Mouse (Mus musculus) ES-E14 (cell line): ENCODE measurements around the gene Chchd6. TPM values are rescaled to one million over a fixed set of nuclear protein-coding genes. Genes with fewer than 3 reads are reported as not detected.

ENCODE experiments used
- DNase-seq: peaks from one replicate; pipeline ENCODE4 v3.0.0-alpha.2; 2013; ENCODE audit warnings: low read depth, low spot score
- H3K27ac ChIP-seq: 2 replicates; pipeline ENCODE4 v1.5.1; 2012; ENCODE audit warnings: low read depth, mild to moderate bottlenecking, low read length, moderate library complexity, mixed read lengths; ENCODE audit not compliant: poor library complexity, insufficient read depth, severe bottlenecking
- H3K36me3 ChIP-seq: 2 replicates; pipeline ENCODE4 v1.6.1; 2012; ENCODE audit warnings: mild to moderate bottlenecking, low read length, moderate library complexity, mixed read lengths; ENCODE audit not compliant: control insufficient read depth, poor library complexity, insufficient read depth, severe bottlenecking
- H3K4me1 ChIP-seq, 2 experiments: fragments of 150-350 bp in 1 of 2; sonication (generic) in 1 of 2; 2 replicates each; pipeline ENCODE4 v1.6.1; 2012; ENCODE audit warnings: low read length in 2 of 2, mild to moderate bottlenecking in 1 of 2, mixed read lengths in 1 of 2; ENCODE audit not compliant: control insufficient read depth in 2 of 2, insufficient read depth in 2 of 2, poor library complexity in 1 of 2
- H3K4me3 ChIP-seq, 2 experiments: fragments of 150-350 bp in 1 of 2; sonication (generic) in 1 of 2; 2 replicates each; pipeline ENCODE4 v1.5.1; 2012; ENCODE audit warnings: low read length in 2 of 2, low read depth in 1 of 2, mild to moderate bottlenecking in 1 of 2, mixed read lengths in 1 of 2; ENCODE audit not compliant: insufficient read depth in 1 of 2, poor library complexity in 1 of 2, severe bottlenecking in 1 of 2
- H3K9ac ChIP-seq: 2 replicates; pipeline ENCODE4 v1.6.1; 2012; ENCODE audit warnings: low read depth, mild to moderate bottlenecking, low read length, mixed read lengths; ENCODE audit not compliant: poor library complexity, insufficient read depth, severe bottlenecking
- H3K9me3 ChIP-seq: fragments of 150-350 bp; sonication (generic); 2 replicates; pipeline ENCODE4 v1.6.1; 2012; ENCODE audit warnings: low read depth, mild to moderate bottlenecking, low read length; ENCODE audit not compliant: control insufficient read depth, insufficient read depth
- CHD2 ChIP-seq: IDR thresholded peaks from 2 replicates; pipeline ENCODE4 v1.6.1; 2014; ENCODE audit warnings: mild to moderate bottlenecking, low read depth, low read length, inconsistent platforms
- HCFC1 ChIP-seq: IDR thresholded peaks from 2 replicates; pipeline ENCODE4 v1.6.1; 2012; ENCODE audit warnings: low read length, inconsistent platforms, borderline replicate concordance; ENCODE audit not compliant: insufficient read depth
- MAFK ChIP-seq: IDR thresholded peaks from 2 replicates; pipeline ENCODE4 v1.6.1; 2014; ENCODE audit warnings: mild to moderate bottlenecking, low read depth, low read length, inconsistent platforms; ENCODE audit not compliant: insufficient read depth
- ZC3H11A ChIP-seq: IDR thresholded peaks from 2 replicates; pipeline ENCODE4 v1.6.1; 2012; ENCODE audit warnings: low read depth, mild to moderate bottlenecking, inconsistent platforms, low read length, borderline replicate concordance
- ZNF384 ChIP-seq: IDR thresholded peaks from 2 replicates; pipeline ENCODE4 v1.6.1; 2012; ENCODE audit warnings: low read depth, low read length, inconsistent platforms
- in situ Hi-C, 2 experiments: fragments of 600-800 bp; cut with MboI; formaldehyde crosslinking; loops; one replicate each; pipeline ENCODE4 v1.15.1; 2025; ENCODE audit warnings: low sequenced_read_pairs in 2 of 2, inconsistent platforms in 1 of 2; ENCODE audit not compliant: unreplicated experiment in 2 of 2
- total RNA-seq: library from RNA; depleted of rRNA; stranded (reverse); fragments of 300-350 nt; gene quantifications from 2 replicates; pipeline ENCODE4 v1.2.3, GENCODE M21; 2012

The Chchd6 gene
- total RNA-seq, 1 experiment, result 28.0 TPM

DNA sequence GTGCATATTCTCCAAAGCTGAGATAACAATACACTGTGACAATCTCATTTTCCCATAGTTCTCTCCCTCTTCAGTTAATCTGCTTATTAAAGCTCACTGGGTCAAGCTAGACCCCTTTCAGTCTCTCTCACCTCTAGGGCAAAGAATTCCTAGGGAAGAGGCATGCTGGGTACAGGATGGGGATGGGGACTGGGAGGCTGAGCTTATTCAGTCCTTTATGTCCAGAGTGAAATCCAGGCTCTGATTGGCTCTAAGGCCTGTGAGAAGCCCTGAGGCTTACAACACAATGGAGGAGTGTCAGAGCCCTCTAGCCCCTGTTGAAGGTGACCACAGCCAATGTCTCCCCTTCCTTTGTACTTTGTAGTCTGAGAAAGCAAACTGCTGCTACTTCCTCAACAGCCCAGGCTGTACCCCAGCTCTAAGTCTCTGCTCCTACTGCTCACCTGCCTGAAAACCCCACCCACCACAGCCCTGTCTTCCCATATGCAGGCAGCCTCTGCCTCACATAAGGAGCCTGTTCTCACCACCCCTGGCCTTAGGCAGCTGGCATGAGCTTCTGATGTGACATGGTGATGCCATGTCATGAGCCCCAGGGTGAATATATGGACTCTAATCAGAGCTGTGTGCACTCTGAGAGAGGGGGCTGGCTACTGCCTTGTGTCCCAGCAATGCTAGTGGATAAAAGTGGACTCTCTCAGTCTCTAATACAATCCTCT is 22.4 kb downstream of the Chchd6 start:
- Histone ChIP-seq H3K4me3 (no peak overlapping the region), H3K9ac (no peak overlapping the region), H3K4me1 (no peaks in the 10 kb centered on the region), H3K9me3 (no peaks in the 10 kb centered on the region), H3K27ac (no peak overlapping the region), H3K36me3 (no peaks in the 10 kb centered on the region; the same call in 1 of the 2 replicates)
- DNase-seq, result no peak
- TF ChIP-seq HCFC1 (no peak), ZC3H11A (no peak), MAFK (no peak), ZNF384 (no peak), CHD2 (no peak)
- in situ Hi-C loops, result loop anchor here (25.0 kb wide), 1 partner anchor 636 kb away; no protein-coding TSS in a partner anchor

- Histone ChIP-seq H3K36me3 (no peaks in the 10 kb centered on the region; the same call in 1 of the 2 replicates), H3K9ac (no peak overlapping the region), H3K4me1 (no peaks in the 10 kb centered on the region), H3K4me3 (no peak overlapping the region), H3K9me3 (no peaks in the 10 kb centered on the region), H3K27ac (no peak overlapping the region)
- in situ Hi-C loops, result loop anchor here (25.0 kb wide), 1 partner anchor 632 kb away; no protein-coding TSS in a partner anchor
- no peak for TF ChIP-seq MAFK
- DNase-seq, result no peak
Observed at GRCm38 (mm10) chr6:89569370-89569769, 26.1 kb downstream of the Chchd6 start.

DNA sequence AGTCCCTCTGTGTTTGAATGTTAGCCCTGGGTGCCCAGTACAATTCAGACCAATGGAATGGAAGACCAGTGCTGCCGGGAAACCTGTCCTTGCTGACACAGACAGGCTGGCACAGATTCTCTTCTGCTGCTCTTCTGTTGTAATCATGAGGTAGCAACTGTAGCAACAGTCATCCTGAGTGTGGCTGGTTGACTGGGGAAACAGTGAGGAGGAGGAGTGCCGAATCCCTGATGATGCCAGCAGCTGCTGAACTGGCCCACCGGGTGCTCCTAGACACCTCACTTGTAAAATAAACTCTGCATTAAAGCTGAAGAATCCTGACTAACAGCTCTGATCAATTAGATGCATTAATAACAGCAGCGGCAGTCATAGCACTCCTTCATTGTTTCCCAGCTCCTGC is 28.7 kb downstream of the Chchd6 start:
- Histone ChIP-seq H3K9me3 (no peaks in the 10 kb centered on the region), H3K4me3 (no peak overlapping the region), H3K4me1 (no peaks in the 10 kb centered on the region), H3K27ac (no peak overlapping the region), H3K36me3 (no peaks in the 10 kb centered on the region; the same call in 1 of the 2 replicates), H3K9ac (no peak overlapping the region)
- TF ChIP-seq ZNF384 (no peak), HCFC1 (no peak), CHD2 (no peak), MAFK (no peak), ZC3H11A (no peak)
- DNase-seq, result no peak
- in situ Hi-C loops, result loop anchor here (25.0 kb wide), 1 partner anchor 629 kb away; no protein-coding TSS in a partner anchor

DNA sequence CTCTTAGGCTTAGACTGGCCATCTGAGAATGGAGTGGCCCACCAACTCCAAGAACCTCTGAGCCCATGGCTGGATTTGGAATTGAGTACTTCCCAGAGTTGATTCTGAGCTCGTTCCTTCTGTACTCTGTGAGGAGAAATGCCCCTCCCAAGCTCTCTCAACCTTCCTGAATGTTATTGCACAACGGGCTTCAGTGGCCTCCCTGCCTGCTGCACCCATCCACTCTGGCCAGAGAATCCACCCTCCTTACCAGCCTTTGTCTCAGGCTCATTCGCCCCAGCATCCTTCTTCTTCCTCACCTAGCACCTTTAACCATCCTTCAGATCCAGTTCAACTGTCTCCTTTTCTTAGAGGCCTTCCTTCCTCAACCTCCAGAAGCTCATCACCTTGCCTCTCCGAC is 32.1 kb downstream of the Chchd6 start:
- Histone ChIP-seq H3K4me3 (no peak overlapping the region), H3K4me1 (no peaks in the 10 kb centered on the region), H3K27ac (no peak overlapping the region), H3K36me3 (no peaks in the 10 kb centered on the region; the same call in 1 of the 2 replicates), H3K9me3 (no peaks in the 10 kb centered on the region), H3K9ac (no peak overlapping the region)
- no peak for TF ChIP-seq CHD2
- no peak for TF ChIP-seq ZNF384
- no peak for DNase-seq
- in situ Hi-C loops, result loop anchor here (25.0 kb wide), 1 partner anchor 626 kb away; no protein-coding TSS in a partner anchor

- no peak for TF ChIP-seq HCFC1
- TF ChIP-seq ZC3H11A, result no peak
- no peak for TF ChIP-seq MAFK
- TF ChIP-seq CHD2, result no peak
- TF ChIP-seq ZNF384, result no peak
- no peaks in the 10 kb centered on the region for H3K9me3 ChIP-seq
- H3K4me1 ChIP-seq, result no peaks in the 10 kb centered on the region
- no peak overlapping the region for H3K9ac ChIP-seq
- H3K36me3 ChIP-seq, result no peaks in the 10 kb centered on the region
- no peak for DNase-seq
- H3K27ac ChIP-seq, result no peak overlapping the region
- H3K4me3 ChIP-seq, result no peak overlapping the region
- in situ Hi-C loops, result loop anchor here (25.0 kb wide), 1 partner anchor 624 kb away; no protein-coding TSS in a partner anchor
Observed at GRCm38 (mm10) chr6:89560826-89561225, 34.6 kb downstream of the Chchd6 start.
